Mouse (Mus musculus) thymus, postnatal 14 days (tissue): Measurements from ENCODE around the gene Rbbp8nl.

Source experiments
- DNase-seq: peaks from one replicate; pipeline ENCODE4 v3.0.0; 2021

Rbbp8nl gene

DNA sequence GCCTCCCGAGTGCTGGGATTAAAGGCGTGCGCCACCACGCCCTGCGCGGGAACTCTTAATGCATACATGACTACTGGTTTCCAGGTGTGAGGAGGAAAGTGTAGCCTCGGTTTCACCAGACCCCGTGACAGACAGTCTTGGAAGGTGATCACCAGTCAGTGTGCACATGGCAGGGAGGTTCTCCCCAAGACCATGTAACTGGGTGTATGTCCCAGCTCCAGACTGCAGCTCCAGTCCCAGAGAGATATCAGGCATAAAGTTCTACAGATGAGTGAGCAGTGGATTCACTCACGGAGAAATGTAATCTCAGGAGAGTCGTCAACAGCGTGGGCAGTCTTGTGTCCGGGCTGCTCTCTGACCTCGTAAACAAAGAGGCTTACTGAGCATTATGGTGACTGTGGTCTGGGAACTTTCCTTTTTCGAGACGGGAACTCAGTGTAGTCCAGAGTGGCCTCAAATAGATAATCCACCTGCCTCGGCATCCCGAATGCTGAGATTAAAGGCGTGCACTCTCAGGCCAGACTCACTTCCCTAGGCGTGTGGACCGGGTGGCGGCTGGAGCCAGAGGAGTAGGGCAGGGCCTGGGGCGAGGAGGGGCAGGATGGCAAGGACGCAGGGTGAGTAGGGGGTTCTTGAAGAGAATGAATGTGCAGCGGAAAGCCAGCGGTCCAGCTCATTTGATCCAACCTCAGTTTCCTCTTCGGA is 33.2 kb downstream of the Rbbp8nl start:
- DNase-seq = no peak

DNA sequence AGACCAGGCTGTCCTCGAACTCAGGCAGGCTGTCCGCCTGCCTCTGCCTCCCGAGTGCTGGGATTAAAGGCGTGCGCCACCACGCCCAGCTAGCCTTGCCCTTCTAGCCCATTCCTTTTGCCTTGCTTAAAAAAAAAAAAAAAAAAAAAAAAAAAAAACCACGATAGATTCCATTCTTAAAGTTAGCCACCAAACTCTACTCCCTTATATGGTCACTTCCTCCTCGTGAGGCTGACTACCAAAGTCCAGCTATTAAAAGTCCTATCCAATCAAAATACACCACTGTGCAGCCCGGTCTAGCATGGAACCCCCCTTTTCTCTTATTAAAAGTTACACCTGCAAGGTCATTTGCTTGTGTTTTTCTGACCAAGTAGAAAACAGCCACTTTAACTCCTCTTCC is 34.0 kb downstream of the Rbbp8nl start:
- DNase-seq = no peak

DNA sequence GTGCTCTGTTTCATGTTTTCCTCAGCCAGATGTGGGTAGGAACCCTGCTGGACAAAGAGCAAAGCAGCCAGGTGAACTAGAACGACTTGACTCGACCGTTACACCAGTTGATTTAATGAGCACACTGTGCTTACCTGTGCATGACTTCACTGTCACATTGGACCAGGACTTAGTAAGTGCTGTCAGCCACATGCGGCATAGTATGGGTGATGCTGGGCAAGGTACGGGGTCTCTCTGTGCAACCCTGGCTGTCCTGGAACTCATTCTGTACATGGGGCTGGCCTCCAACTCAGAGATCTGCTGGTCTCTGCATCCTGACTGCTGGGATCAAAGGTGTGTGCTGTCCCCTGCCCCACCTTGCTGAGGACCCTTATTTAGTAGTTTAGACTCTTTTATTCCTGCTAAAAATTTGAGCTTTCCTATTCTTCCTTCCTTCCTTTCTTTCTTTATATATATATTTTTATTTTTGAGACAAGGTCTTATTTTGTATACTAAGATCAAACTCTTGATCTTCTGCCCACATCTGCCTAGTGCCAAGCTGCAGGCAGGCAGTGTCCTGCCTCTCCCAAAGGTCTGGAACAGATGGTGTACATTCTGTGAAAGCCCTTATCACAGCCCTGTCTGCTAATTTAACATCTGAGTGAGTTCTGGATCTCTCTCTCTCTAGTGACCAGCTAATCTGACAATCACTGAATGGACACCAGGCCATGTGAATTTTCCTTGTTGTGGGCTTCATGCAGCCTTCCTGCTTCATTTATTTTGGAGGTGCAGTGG is 35.1 kb downstream of the Rbbp8nl start:
- DNase-seq = no peak

DNA sequence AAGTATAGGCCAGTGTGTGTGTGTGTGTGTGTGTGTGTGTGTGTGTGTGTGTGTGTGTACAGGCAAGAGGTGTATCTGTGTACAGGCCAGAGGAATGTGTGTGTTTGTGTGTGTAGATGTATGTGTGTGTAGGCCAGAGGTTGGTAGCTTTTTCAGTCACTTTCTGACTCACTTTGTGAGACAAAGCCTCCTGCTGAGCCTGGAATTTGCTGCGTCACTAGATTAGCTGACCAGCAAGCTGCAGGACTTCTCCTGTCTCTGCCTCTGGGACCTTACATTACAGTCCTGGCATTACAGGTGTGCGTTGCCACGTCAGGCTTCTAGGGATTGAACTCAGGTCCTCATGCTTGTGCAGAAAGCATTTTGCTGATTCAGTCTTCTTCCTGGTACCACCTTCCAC is 37.8 kb downstream of the Rbbp8nl start:
- no peak for DNase-seq

DNA sequence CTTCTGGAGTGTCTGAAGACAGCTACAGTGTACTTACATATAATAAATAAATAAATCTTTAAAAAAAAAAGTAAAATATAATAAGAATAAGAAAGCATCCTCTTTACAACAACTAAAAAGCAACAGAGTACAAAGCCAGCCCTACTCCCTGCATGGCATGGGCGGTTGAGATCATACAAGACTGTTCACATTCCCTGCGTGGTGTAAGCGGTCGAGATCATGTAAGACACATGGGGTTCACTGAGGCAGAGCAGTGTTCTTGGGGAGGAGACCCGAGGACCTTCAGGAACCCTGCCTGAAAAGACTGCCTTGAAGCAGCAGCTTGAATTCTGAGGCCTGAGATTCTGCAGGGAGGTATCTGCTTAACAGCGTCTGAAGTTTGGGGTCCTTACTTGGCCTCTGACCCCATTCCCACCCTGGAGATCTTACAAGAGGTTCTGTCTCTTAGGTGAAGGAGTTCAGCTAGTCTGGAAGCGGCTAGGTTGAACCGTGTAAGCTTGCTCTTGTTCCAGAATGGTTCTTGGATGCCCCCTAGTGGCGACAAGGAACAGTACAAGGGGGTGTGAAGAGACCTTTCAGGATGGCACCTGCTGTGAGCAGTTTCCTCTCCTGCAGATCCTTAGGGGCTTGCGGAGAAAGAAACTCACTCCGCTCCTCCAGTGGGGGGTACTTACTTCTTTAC is 38.6 kb downstream of the Rbbp8nl start:
- peak; percentile 83 for DNase-seq

DNA sequence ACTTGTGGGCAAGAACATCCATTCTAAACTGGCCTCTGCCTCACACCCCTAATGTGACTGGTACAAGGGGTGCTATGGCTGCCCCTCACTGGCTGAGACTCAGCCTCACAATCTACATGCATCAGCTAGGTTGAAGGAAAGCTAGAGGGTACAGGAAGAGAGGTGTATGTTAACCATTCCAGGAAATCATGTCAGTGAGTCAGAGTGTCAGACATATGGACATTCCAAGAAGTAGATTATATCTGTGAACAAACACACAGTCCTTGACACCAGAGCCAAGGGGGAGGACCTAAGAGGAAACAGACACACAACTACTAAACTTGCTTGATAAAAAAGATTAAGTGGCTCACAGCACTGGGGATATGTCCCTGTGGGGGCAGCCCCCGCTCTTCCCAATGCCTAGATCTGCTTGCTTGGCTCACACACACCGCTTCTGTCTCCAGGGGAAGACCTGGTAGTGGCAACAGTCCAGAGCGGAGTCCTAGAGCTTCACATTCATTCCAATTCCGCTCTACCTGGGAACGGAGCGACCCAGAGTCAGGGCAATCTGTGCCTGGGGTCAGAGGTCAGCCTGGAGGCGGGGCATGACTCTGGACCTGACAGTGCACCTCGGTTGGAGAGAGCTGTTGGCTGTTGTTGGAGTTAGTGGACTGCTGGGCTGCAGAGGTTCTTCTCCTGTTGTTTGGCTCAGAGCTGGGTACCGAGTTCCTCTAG is 40.6 kb downstream of the Rbbp8nl start:
- DNase-seq = no peak

DNA sequence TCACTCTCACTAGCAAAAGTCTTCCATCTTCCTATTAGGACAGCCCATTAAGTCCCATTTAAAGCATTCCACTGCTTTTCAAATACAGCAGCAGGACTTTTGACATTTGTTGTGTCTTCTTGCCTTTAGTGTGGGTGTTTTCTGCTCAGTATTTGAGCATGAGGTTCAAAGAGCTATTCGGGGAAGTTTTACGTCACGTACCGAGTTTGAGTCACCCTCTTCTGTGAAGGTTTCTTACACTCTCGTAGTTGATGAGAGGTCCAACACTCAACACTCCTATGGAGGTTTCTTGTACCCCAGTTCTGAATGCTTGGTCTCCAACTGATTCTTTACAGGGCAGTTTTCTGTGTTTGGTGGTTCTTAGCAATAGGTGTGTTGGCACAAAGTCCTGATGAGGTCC is 41.8 kb downstream of the Rbbp8nl start:
- no peak for DNase-seq

DNA sequence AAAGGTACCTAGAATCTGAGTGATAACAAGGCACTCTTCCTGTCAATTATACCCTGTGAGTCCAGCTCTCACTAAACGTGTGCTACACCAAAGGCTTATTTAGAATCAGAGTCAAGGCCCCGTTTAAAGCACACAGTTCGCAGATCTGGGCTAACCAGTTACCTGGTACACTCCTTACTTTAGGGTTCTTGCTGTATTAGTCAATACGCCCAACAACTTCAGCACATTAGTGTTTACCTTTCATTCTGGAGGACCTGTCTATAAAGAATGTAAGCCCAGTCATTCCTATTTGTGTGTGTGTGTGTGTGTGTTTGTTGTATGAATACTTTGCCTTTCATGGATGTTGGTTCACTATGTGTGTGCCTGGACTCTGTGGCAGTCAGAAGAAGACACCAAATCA is 46.6 kb downstream of the Rbbp8nl start:
- no peak for DNase-seq

DNA sequence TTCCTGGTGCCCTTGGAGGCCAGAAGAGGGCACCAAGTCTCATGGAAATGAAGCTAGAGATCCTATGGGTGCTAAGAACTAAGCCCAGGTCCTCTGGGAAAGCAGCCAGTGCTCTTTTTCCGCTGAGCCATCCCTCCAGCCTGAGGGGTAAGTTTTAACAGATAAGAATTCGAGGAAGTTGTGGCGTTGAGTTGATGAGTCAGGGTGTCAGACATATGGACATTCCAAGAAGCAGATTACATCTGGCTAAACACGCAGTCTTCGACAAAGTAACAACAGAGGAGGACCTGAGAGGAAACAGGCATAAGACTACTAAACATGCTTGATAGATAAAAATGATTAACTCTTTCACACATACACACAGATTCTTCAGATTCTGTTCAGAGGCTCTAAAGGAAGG is 51.1 kb downstream of the Rbbp8nl start:
- DNase-seq = no peak

DNA sequence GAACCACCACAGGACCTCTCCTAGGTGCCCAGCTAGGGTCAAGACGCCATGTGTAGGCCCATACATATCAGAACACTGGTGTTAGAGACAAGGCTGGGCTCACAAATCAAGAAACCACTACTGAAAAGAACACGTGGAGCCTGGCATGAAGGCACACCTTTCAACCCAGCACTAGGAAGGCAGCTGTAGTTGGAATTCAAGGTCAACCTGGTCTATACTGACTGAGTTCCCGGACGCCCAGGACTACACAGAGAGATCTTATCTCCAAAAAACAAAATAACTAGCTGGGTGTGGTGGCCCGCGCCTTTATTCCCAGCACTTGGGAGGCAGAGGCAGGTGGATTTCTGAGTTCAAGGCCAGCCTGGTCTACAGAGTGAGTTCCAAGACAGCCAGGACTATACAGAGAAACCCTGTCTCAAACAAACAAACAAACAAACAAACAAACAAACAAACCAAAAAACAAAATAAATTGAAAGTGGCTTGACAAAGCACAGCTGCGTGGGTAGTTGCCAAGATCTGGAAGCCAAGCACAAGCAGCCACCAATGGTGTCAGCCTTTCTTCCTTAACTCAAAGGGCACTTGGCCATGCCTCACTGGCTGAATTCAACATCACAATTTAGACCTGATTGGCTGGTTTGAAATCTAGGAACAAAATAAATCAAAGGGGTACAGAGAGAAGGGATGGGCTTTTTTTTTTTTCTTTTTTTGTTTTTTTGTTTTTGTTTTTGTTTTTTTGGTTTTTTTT is 51.9 kb downstream of the Rbbp8nl start:
- DNase-seq = no peak

DNA sequence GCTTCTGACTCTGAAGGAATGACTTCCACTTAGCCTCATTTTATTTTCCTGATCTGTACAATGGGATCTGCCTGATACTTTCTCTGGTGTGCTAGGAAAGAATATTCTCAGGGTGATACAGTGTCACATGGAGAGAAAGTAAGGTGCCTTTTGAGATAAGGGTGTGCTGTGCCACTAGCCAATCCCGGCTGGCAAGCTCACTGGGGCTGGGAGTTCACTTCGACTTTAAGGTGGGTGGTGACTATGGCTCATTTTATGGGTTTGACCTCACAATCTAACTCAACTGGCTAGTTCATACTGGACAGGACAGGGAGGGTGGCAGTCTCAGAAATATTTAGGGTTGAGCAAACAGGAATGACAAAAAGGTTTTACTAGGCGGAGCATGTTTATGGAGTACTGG is 52.7 kb downstream of the Rbbp8nl start:
- DNase-seq = no peak

DNA sequence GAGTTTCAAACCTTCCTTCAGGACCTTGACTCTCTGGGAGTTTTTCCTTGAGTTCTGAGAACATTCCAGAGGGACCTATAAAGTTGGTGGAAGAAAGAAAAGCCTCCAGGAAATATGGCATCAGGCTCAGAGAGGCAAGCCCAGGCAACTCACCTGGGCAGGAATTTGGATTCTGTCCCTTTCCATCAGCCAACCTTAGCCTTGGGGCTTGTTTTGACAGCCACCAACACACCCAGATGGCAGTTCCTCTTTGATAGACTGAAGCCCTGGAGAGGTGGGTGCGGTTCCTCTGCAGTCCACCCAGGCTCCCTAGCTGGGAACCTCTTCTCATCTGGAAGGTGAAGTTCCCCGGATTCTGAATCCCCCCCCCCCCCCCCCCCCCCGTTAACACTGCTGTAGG is 53.2 kb downstream of the Rbbp8nl start:
- DNase-seq = no peak

DNA sequence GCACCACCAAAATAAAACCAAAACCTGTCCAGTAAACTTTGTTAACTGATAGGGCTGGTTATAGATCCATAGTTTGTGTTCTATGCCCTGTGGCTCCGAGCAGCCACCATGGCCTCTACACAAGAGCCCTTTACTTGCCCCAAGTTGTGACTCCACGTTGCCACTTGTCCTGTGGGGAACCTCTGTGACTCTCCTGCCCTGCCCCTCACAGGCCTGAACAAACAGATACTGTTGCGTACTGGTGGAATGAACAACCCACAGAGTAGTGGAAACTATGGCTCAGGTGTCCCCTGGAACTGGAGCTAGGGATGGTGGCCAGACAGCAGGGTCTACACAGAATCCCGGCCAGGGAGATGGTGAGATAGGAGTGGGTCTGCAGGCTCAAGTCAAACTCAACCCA is 53.9 kb downstream of the Rbbp8nl start:
- DNase-seq = no peak

DNA sequence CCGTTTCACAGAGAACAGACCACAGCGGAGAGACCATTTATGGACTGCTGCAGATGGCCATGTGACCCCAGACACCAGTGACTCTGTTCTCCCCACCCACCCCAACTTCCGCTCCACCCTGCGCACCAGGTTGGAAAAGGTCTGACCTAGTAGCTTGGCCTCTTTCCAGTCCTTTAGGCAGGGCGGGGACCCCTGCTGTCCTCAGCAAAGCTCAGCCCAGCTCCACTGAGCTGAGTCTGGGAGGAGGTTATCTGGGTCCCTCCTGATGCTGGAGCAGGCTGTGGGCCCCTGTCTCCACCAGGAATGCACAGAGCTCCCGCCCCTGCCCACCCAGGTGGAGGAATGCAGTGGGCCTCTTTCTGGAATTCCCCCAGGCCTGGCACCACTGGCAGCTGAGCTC is 54.7 kb downstream of the Rbbp8nl start:
- no peak for DNase-seq

DNA sequence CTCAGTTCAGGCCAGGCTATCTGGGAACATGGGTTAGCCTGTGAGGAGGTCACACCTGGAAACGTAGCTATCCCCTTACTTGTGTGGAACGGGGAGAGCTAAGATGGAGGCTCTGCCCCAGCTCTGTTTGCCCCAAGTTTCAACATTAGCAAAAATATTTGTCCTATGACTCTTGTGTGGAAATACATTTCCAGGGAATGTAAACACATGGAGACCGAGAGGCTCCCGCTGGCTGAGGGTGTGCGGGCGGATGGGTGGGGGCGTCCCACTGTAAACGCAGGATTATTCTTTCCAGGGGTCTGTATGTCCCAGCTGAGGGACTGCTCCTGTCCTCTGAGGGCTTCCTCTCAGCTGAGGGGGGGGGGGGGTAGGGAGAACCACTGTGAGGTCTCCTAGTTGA is 55.3 kb downstream of the Rbbp8nl start:
- no peak for DNase-seq

DNA sequence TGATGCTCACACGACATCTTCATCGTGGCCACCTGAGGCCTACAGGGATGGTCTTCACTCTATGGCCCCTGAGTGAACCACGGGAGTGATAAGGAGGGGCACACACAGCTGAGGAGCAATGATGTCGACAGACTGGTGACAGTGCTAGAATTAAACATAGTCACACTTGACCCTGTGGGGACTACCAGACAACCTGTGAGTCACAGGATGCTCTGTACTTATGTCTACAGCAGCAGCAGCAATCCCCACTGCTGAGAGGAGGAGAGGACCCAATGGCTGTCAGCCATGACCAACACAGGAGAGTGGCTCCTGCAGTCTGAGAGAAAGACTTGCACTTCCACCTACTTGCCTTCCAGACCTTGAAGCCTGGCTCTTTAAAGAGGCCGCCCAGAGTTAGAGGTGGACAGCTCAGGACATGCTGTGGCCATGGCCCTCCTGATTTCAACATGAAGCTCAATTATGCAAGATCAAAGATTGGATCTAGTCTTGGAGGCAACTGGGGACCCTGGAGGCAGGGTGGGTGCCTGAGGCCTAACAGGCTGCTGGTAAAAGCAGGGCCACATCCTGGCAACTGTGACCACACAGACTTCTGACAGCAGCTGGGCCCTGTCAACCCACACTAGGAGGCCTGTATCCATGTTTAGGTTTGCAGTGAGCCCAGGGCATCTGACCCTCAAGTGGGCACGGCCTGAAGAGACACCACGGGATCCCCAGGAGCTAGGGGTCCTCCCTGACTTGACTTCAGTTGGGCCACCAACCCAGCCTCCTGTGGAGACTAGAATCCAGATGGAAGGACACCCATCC is 56.4 kb downstream of the Rbbp8nl start:
- no peak for DNase-seq

DNA sequence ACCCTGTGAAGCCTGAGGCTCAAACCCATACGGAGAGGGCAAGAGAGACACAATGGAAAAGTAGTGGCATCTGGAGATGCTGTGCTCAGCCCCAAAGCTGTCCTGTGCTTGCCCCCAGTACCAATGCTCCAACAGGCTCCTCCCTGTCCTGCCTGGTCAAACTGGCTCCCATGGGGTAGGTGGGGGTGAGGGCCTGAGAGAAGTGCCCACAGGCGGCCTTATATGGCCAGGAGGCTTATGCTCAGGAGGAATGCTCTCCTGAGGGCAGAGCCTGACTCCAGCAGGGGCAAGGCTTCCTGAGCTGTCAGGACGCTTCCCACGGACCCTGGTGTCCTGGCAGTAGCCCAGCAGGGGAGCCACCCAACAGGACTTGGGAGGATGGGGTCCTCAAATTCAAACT is 59.2 kb downstream of the Rbbp8nl start:
- no peak for DNase-seq

DNA sequence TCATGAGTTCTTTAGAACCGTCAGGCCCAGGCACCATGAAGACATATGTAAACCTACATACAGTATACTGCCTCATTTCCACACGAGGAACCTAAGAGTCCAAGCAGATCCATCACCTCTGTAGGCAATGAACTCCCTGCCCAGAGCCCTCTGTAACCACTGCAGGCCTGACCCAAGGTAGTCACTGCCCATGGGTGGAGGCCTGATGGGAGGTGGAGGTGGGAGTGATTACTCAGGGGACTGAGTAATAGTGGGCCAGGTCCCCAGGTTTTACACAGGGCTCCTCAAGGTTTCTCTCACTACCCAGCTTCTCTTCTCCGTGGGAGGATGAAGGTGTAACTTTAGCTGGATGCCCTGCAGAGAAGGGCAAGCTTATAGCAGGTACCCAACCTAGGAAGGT is 60.5 kb downstream of the Rbbp8nl start:
- no peak for DNase-seq

DNA sequence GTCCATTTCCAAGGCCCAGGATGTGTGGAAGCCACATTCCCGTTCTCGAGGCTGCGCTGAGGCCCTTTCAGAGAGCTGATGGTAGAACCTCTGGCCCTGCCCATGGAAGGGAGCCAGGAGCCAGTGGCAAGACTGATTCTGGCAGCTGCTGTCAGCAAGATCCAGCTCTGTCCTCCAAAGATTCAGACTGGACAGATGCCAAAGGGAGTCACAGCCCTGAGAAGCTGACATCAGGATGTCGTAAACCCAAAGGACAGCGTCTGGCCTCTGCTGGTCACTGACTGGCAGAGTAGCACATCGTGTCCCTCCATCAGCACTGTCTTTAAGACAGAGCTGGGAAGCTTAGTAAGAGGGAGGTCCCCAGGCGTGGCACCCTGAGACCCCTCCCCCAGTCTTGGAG is 61.1 kb downstream of the Rbbp8nl start:
- DNase-seq = no peak

DNA sequence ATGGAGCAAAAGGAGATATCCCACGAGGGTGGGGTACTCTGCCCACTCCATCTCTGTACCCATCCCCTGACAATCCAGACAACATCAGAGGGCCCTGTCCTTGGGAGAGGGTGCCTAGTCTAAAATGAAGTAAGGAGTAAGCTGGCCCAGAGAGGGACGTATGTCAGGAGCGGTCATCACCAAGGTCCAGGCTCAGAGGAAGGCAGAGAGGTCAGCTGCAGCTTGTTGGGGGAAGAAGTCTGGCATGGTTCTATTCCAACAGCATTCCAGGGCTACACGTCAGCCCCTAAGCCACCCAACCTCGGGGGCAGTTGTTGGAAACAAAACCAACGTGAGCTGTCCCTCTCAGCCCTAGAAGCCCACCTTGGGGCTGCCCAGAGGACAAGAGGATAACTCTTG is 61.6 kb downstream of the Rbbp8nl start:
- DNase-seq = no peak
